Comparison of ENCODE assay signal across 10 mouse cellular contexts in the genomic region with DNA sequence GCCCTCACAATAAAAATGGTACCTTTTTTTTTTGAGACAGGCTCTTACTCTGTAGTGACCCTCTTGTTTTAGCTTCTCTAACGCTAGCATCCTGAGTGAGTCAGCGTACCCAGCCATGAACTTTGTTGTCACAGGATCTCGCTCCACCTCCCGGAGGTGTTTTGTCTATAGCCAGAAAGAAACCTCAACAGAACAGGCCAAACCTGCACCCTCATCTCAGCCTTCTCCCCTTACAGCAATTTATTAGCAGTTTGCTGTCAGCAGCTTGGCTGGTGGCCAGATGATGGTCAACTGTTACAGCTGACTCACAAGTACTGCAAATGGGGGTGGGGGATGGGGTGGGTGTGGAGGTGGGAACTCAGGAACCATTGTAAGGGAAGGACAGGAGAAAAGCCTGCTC. TPM values are rescaled to one million over a fixed set of nuclear protein-coding genes. Genes with fewer than 3 reads are reported as not detected.
A peak's percentile ranks its signal among the peaks of the same experiment; 100 is the strongest.
DNase-seq lines count a peak whose midpoint lies in the region; ATAC-seq and TF ChIP-seq lines count a peak whose summit lies in the region.
"Had no signal": no experiment of that assay in that cellular context is flagged by ENCODE, and none has a peak within 500 bp of the region (broad histone marks: within the 10 kb centered on the region; RNA-seq: fewer than 3 reads in every experiment).

No protein-coding gene starts in this region.

- H3K36me3 ChIP-seq in CH12.LX (replicated peaks in 1 of 2; ENCODE audit: control insufficient read depth in 1 of 2, insufficient read depth in 1 of 2, low read length in 1 of 2) = peaks cover 44 to 75% of the 10 kb centered on the region in 2 experiments
- peaks cover 81% of the 10 kb centered on the region for H3K36me3 ChIP-seq in limb, embryonic 15.5 days

- TF ChIP-seq EP300 in CH12.LX (IDR thresholded peaks at IDR 0.05; ENCODE audit: low read length) = no peak

- H3K9me3 ChIP-seq in CH12.LX (replicated peaks; ENCODE audit: low read length) = peaks cover 20% of the 10 kb centered on the region
- H3K9me3 ChIP-seq in limb, embryonic 15.5 days = no peaks in the 10 kb centered on the region

- WGBS in limb, embryonic 15.5 days = 70% methylated on average over 4 of the region's 4 CpGs

- in situ Hi-C loops in CH12.LX (cut with MboI; ENCODE audit: low pct_ligation_motif_present, low pct_unique_long_range_greater_than_20kb, low sequenced_read_pairs) = no loop called here

- dilution Hi-C loops in CH12.LX (cut with MboI; ENCODE audit: extremely low pct_ligation_motif_present, extremely low pct_unique_long_range_greater_than_20kb, low sequenced_read_pairs) = no loop called here

- TF ChIP-seq CTCF in CH12.LX (conservative IDR thresholded peaks at IDR 0.05 in 1 of 2, IDR thresholded peaks at IDR 0.05 in 1 of 2; ENCODE audit: low read depth in 2 of 2, low read length in 2 of 2) = no peak

- TF ChIP-seq RAD21 in CH12.LX (IDR thresholded peaks at IDR 0.05; ENCODE audit: low read depth, low read length) = no peak

- H3K4me3 ChIP-seq in CH12.LX (replicated peaks in 1 of 3; ENCODE audit: low read depth in 2 of 3, low read length in 2 of 3, poor library complexity in 1 of 3) = no peak overlapping the region
- no peak overlapping the region for H3K4me3 ChIP-seq in limb, embryonic 15.5 days
- H3K4me3 ChIP-seq: limb, embryonic 12.5 days had no signal

- no peak overlapping the region for H3K4me2 ChIP-seq in CH12.LX (ENCODE audit: insufficient read depth, low read depth, poor library complexity, severe bottlenecking)
- H3K4me2 ChIP-seq in limb, embryonic 15.5 days = no peak overlapping the region
- H3K4me2 ChIP-seq: limb, embryonic 12.5 days had no signal

- intact Hi-C loops in heart, postnatal 25 days (cut with DNase I) = no loop called here

- no peaks in the 10 kb centered on the region for H3K79me2 ChIP-seq in CH12.LX (replicated peaks; ENCODE audit: control insufficient read depth, extremely low read depth, insufficient read depth, poor library complexity, severe bottlenecking)

- H3K9ac ChIP-seq in CH12.LX (ENCODE audit: insufficient read depth, low read depth) = no peak overlapping the region
- no peak overlapping the region for H3K9ac ChIP-seq in limb, embryonic 15.5 days
- H3K9ac ChIP-seq: limb, embryonic 12.5 days had no signal

- 0 out of 2 replicates have a peak, but pooled peaks have one; percentile 1 for ATAC-seq in limb, embryonic 15.5 days (ENCODE audit: insufficient number of reproducible peaks, low FRiP score, low TSS enrichment, low read depth)
- no peak for ATAC-seq in cerebellum, adult (ENCODE audit: insufficient number of reproducible peaks, low FRiP score, low TSS enrichment)
- ATAC-seq in erythroblast, adult 5-6 weeks (replicated peaks; ENCODE audit: low FRiP score, poor library complexity, severe bottlenecking) = no peak

- peak; percentile 77 for DNase-seq in heart, postnatal 4 days
- no peak for DNase-seq in heart, postnatal 25 days (ENCODE audit: low spot score)
- no peak for DNase-seq in CH12.LX (ENCODE audit: extremely low read depth)
- peak; percentile 81 for DNase-seq in adrenal gland, adult 8-10 months
- no peak for DNase-seq in c-Kit-positive CD71-positive TER-119-positive erythroid progenitor cells, embryonic 14.5 days (ENCODE audit: low spot score)

- peak; percentile 17 for TF ChIP-seq POLR2A in CH12.LX (IDR thresholded peaks at IDR 0.05; ENCODE audit: low read depth, low read length)

- no peaks in the 10 kb centered on the region for H3K27me3 ChIP-seq in CH12.LX (replicated peaks)
- H3K27me3 ChIP-seq in limb, embryonic 15.5 days = no peaks in the 10 kb centered on the region
- H3K27me3 ChIP-seq: limb, embryonic 12.5 days had no signal

- H3K27ac ChIP-seq in CH12.LX (ENCODE audit: insufficient read depth, low read depth) = no peak overlapping the region
- H3K27ac ChIP-seq in limb, embryonic 15.5 days = no peak overlapping the region; the same call in 1 of the 2 replicates
- H3K27ac ChIP-seq: limb, embryonic 12.5 days had no signal

- peaks cover 2 to 29% of the 10 kb centered on the region in 2 experiments; a peak in 3 of 4 replicates for H3K4me1 ChIP-seq in CH12.LX (ENCODE audit: control insufficient read depth in 1 of 2, insufficient read depth in 2 of 2)
- H3K4me1 ChIP-seq in limb, embryonic 15.5 days = peaks cover 14% of the 10 kb centered on the region

TF ChIP-seq in CH12.LX, 34 proteins besides CTCF, POLR2A, EP300 and RAD21:
- TF ChIP-seq ETS1 (conservative IDR thresholded peaks at IDR 0.05; ENCODE audit: low read depth, low read length) = no peak
- TF ChIP-seq CHD2 (IDR thresholded peaks at IDR 0.05; ENCODE audit: low read length) = 0 out of 2 replicates have a peak, but pooled peaks have one; percentile 20
- TF ChIP-seq MAZ (IDR thresholded peaks at IDR 0.05; ENCODE audit: low read depth, low read length) = no peak
- 0 out of 2 replicates have a peak, but pooled peaks have one; percentile 14 for TF ChIP-seq KAT2A (IDR thresholded peaks at IDR 0.05; ENCODE audit: insufficient replicate concordance, low read length)
- peak; percentile 73; the same call in 1 of the 2 replicates for TF ChIP-seq POLR2AphosphoS2 (IDR thresholded peaks at IDR 0.05; ENCODE audit: low read depth, low read length)
- TF ChIP-seq MAFK (IDR thresholded peaks at IDR 0.05; ENCODE audit: insufficient replicate concordance, low read length) = no peak

RNA-seq across cellular contexts. Expression of gene Hjurp, which starts 15.2 kb away (rescaled TPM):
- total RNA-seq in heart, postnatal 4 days (2021) = 100 to 1,000 TPM in 1 of 2 experiments, 10 to 100 TPM in 1; 97.1 to 100 TPM
- 10 to 100 TPM; 14.5 to 14.6 TPM for total RNA-seq in heart, postnatal 25 days (2021)
- total RNA-seq in CH12.LX (2012; rRNA removed) = 65.2 and 69.8 TPM in 2 replicates
- 74.1 and 80.8 TPM in 2 replicates for total RNA-seq in CH12.LX (2014; rRNA removed)
- 64.8 and 67.6 TPM in 2 replicates for polyA plus RNA-seq in CH12.LX (2012; ENCODE audit: insufficient read length, low read depth)
- 10 to 100 TPM; 33.0 to 55.0 (median 43.2) TPM for total RNA-seq in adrenal gland, adult 8-10 months (2022)
- 161 and 168 TPM in 2 replicates for polyA plus RNA-seq in limb, embryonic 15.5 days (2015; fragmentation: Nextera tagmentation; extraction: Ambion mirVana)
- 66.9 and 89.5 TPM in 2 replicates for total RNA-seq in erythroblast, adult 5-6 weeks (2015; ENCODE audit: low replicate concordance)
- total RNA-seq in erythroblast, adult 5-6 weeks (2017; ENCODE audit: low replicate concordance) = 110 and 133 TPM in 2 replicates

RNA-seq across cellular contexts. Expression of gene Trpm8, which starts 15.2 kb away (rescaled TPM):
- total RNA-seq in heart, postnatal 4 days (2021) = not detected
- total RNA-seq in heart, postnatal 25 days (2021) = not detected
- total RNA-seq in CH12.LX (2012; rRNA removed) (not detected in 2 replicates), CH12.LX (2014; rRNA removed) (not detected in 2 replicates)
- polyA plus RNA-seq in CH12.LX (2012; ENCODE audit: insufficient read length, low read depth) = not detected in 2 replicates
- total RNA-seq in adrenal gland, adult 8-10 months (2022) = not detected
- not detected in 2 replicates for polyA plus RNA-seq in limb, embryonic 15.5 days (2015; fragmentation: Nextera tagmentation; extraction: Ambion mirVana)
- not detected in 2 replicates for total RNA-seq in erythroblast, adult 5-6 weeks (2015; ENCODE audit: low replicate concordance)
- not detected in 2 replicates for total RNA-seq in erythroblast, adult 5-6 weeks (2017; ENCODE audit: low replicate concordance)
- polyA plus RNA-seq: limb, embryonic 12.5 days; spleen, adult 2 months had no signal

RNA-seq across cellular contexts. Expression of gene Mroh2a, which starts 35.5 kb away (rescaled TPM):
- total RNA-seq in heart, postnatal 4 days (2021) = under 1 TPM in 1 of 2 experiments, not detected in 1; 0.02 TPM
- total RNA-seq in heart, postnatal 25 days (2021) = under 1 TPM; 0.28 to 0.42 TPM
- 0.13 and 0.17 TPM in 2 replicates for total RNA-seq in CH12.LX (2012; rRNA removed)
- not detected in 2 replicates for total RNA-seq in CH12.LX (2014; rRNA removed)
- polyA plus RNA-seq in CH12.LX (2012; ENCODE audit: insufficient read length, low read depth) = 0.78 and 1.0 TPM in 2 replicates
- under 1 TPM in 2 of 4 experiments, not detected in 2; 0.10 to 0.16 TPM for total RNA-seq in adrenal gland, adult 8-10 months (2022)
- polyA plus RNA-seq in limb, embryonic 15.5 days (2015; fragmentation: Nextera tagmentation; extraction: Ambion mirVana) = 1.6 and 2.2 TPM in 2 replicates
- 1.7 TPM in 1 of 2 replicates, not detected in the other for total RNA-seq in erythroblast, adult 5-6 weeks (2015; ENCODE audit: low replicate concordance)
- 0.17 and 0.70 TPM in 2 replicates for total RNA-seq in erythroblast, adult 5-6 weeks (2017; ENCODE audit: low replicate concordance)

RNA-seq across cellular contexts. Expression of gene Ugt1a1, which starts 50.5 kb away (rescaled TPM):
- total RNA-seq in heart, postnatal 4 days (2021) = not detected
- not detected for total RNA-seq in heart, postnatal 25 days (2021)
- 0.08 TPM in 1 of 2 replicates, not detected in the other for total RNA-seq in CH12.LX (2012; rRNA removed)
- total RNA-seq in CH12.LX (2014; rRNA removed) = not detected in 2 replicates
- 0.19 TPM in 1 of 2 replicates, not detected in the other for polyA plus RNA-seq in CH12.LX (2012; ENCODE audit: insufficient read length, low read depth)
- 10 to 100 TPM in 2 of 4 experiments, under 1 TPM in 2; 0.40 to 83.2 (median 28.8) TPM for total RNA-seq in adrenal gland, adult 8-10 months (2022)
- 10.8 and 12.3 TPM in 2 replicates for polyA plus RNA-seq in limb, embryonic 15.5 days (2015; fragmentation: Nextera tagmentation; extraction: Ambion mirVana)
- total RNA-seq in erythroblast, adult 5-6 weeks (2015; ENCODE audit: low replicate concordance) = not detected in 2 replicates
- 0.70 and 1.0 TPM in 2 replicates for total RNA-seq in erythroblast, adult 5-6 weeks (2017; ENCODE audit: low replicate concordance)
- polyA plus RNA-seq: limb, embryonic 12.5 days had no signal

RNA-seq across cellular contexts. Expression of gene Dnajb3, which starts 56.7 kb away (rescaled TPM):
- 1 to 10 TPM; 1.6 to 1.8 TPM for total RNA-seq in heart, postnatal 4 days (2021)
- total RNA-seq in heart, postnatal 25 days (2021) = under 1 TPM; 0.42 TPM
- total RNA-seq in CH12.LX (2012; rRNA removed) (not detected in 2 replicates), CH12.LX (2014; rRNA removed) (not detected in 2 replicates)
- polyA plus RNA-seq in CH12.LX (2012; ENCODE audit: insufficient read length, low read depth) = not detected in 2 replicates
- total RNA-seq in adrenal gland, adult 8-10 months (2022) = 1 to 10 TPM; 1.8 to 4.7 (median 3.3) TPM
- 11.1 and 11.6 TPM in 2 replicates for polyA plus RNA-seq in limb, embryonic 15.5 days (2015; fragmentation: Nextera tagmentation; extraction: Ambion mirVana)
- 5.6 and 20.9 TPM in 2 replicates for total RNA-seq in erythroblast, adult 5-6 weeks (2015; ENCODE audit: low replicate concordance)
- 5.4 and 9.1 TPM in 2 replicates for total RNA-seq in erythroblast, adult 5-6 weeks (2017; ENCODE audit: low replicate concordance)

Comparison
In these comparisons a context has a peak if more than half of its experiments do, and no peak if none do; other contexts are left out.
1. DNase-seq: peak in heart, postnatal 4 days (single experiment) and adrenal gland, adult 8-10 months (single experiment); none in heart, postnatal 25 days (single experiment), CH12.LX (single experiment) and c-Kit-positive CD71-positive TER-119-positive erythroid progenitor cells, embryonic 14.5 days (single experiment).